8 mouse cellular contexts compared by ENCODE assay signal in the genomic region with DNA sequence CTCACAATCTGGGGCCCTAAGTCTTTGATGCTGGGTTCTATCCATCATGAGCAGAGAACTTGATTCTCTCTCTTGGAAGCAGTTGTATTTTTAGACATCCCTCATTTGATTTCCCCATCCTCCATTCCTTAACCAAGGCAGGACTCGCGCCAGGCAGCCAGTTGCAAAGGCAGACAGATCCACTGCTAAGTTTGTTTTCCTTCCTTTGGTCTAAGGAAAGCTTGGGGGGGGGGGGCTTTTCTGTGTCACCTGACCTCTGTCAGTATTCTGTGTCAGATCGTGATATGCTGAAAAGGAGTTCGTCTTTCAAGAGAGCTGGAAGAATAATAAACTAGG. TPM values are rescaled to one million over a fixed set of nuclear protein-coding genes. Genes with fewer than 3 reads are reported as not detected.
DNase-seq lines count a peak whose midpoint lies in the region; ATAC-seq and TF ChIP-seq lines count a peak whose summit lies in the region.

No protein-coding gene starts in this region.

- H3K4me2 ChIP-seq in lung, embryonic 14.5 days, result peak overlapping the region; percentile 84
- peak overlapping the region; percentile 92 for H3K4me2 ChIP-seq in intestine, embryonic 16.5 days (ENCODE audit: low read depth, low read length)

- intact Hi-C loops in gastrocnemius, adult 2 months (cut with DNase I), result no loop called here

- TF ChIP-seq POLR2A in small intestine, adult 2 months (IDR thresholded peaks at IDR 0.05; ENCODE audit: low read depth, low read length), result no peak

- no peak for ATAC-seq in lung, embryonic 14.5 days (ENCODE audit: insufficient read depth)
- no peak for ATAC-seq in intestine, embryonic 16.5 days
- ATAC-seq in megakaryocyte-erythroid progenitor cell, adult 5-6 weeks (replicated peaks; ENCODE audit: low FRiP score, low TSS enrichment, poor library complexity, severe bottlenecking), result no peak

- H3K4me3 ChIP-seq in gastrocnemius, adult 2 months, result peak overlapping the region; percentile 74
- peak overlapping the region; percentile 51 for H3K4me3 ChIP-seq in lung, embryonic 14.5 days (ENCODE audit: low read depth, low read length)
- H3K4me3 ChIP-seq in intestine, embryonic 16.5 days (ENCODE audit: low read length), result peak overlapping the region; percentile 59
- H3K4me3 ChIP-seq in small intestine, adult 2 months (ENCODE audit: low read depth, low read length), result peak overlapping the region; percentile 35; the same call in 1 of the 2 replicates

- DNase-seq in gastrocnemius, adult 2 months, result peak; percentile 49
- DNase-seq in gastrocnemius, postnatal 25 days, result no peak
- DNase-seq in lung, embryonic 14.5 days, result peak; percentile 17
- DNase-seq in lung, postnatal 14 days, result no peak
- DNase-seq in adrenal gland, adult 8-10 months, result no peak

- 10% methylated on average over 4 of the region's 4 CpGs for WGBS in lung, embryonic 14.5 days
- 27% methylated on average over 4 of the region's 4 CpGs for WGBS in intestine, embryonic 16.5 days
- WGBS in small intestine, adult 2 months, result 22% methylated on average over 4 of the region's 4 CpGs

- H3K9me3 ChIP-seq in lung, embryonic 14.5 days (ENCODE audit: low read depth, low read length), result no peaks in the 10 kb centered on the region
- no peaks in the 10 kb centered on the region for H3K9me3 ChIP-seq in intestine, embryonic 16.5 days (ENCODE audit: control insufficient read depth, low read length)

- no peaks in the 10 kb centered on the region for H3K36me3 ChIP-seq in lung, embryonic 14.5 days (ENCODE audit: insufficient read depth)
- H3K36me3 ChIP-seq in intestine, embryonic 16.5 days (ENCODE audit: control insufficient read depth, insufficient read depth, low read length), result no peaks in the 10 kb centered on the region
- H3K36me3 ChIP-seq in small intestine, adult 2 months (ENCODE audit: control insufficient read depth, insufficient read depth, low read length), result no peaks in the 10 kb centered on the region

- H3K4me1 ChIP-seq in lung, embryonic 14.5 days (ENCODE audit: insufficient read depth), result peaks cover 6% of the 10 kb centered on the region; the same call in 1 of the 2 replicates
- peaks cover 25% of the 10 kb centered on the region for H3K4me1 ChIP-seq in intestine, embryonic 16.5 days (ENCODE audit: control insufficient read depth, insufficient read depth, low read length)
- peaks cover 9% of the 10 kb centered on the region for H3K4me1 ChIP-seq in small intestine, adult 2 months (ENCODE audit: control insufficient read depth, insufficient read depth, insufficient read length, low read length)

- H3K27me3 ChIP-seq in lung, embryonic 14.5 days (ENCODE audit: insufficient read depth, low read length), result peaks cover 51% of the 10 kb centered on the region
- H3K27me3 ChIP-seq in intestine, embryonic 16.5 days (replicated peaks; ENCODE audit: control insufficient read depth, insufficient read depth, low read length), result peaks cover 35% of the 10 kb centered on the region
- H3K27me3 ChIP-seq in small intestine, adult 2 months (ENCODE audit: control insufficient read depth, insufficient read depth, low read length), result peaks cover 38% of the 10 kb centered on the region

- H3K27ac ChIP-seq in gastrocnemius, adult 2 months, result peak overlapping the region; percentile 53; the same call in 1 of the 2 replicates
- H3K27ac ChIP-seq in lung, embryonic 14.5 days (ENCODE audit: low read depth), result no peak overlapping the region
- H3K27ac ChIP-seq in intestine, embryonic 16.5 days (ENCODE audit: low read length), result no peak overlapping the region
- no peak overlapping the region for H3K27ac ChIP-seq in small intestine, adult 2 months (ENCODE audit: insufficient read depth, low read depth, low read length)

- peak overlapping the region; percentile 50 for H3K9ac ChIP-seq in lung, embryonic 14.5 days
- H3K9ac ChIP-seq in intestine, embryonic 16.5 days (ENCODE audit: low read depth, low read length), result no peak overlapping the region

- no peak for TF ChIP-seq CTCF in gastrocnemius, adult 2 months (IDR thresholded peaks at IDR 0.05)
- TF ChIP-seq CTCF in lung, embryonic 14.5 days (IDR thresholded peaks at IDR 0.05; ENCODE audit: low read depth), result no peak
- TF ChIP-seq CTCF in small intestine, adult 2 months (IDR thresholded peaks at IDR 0.05; ENCODE audit: extremely low read depth, insufficient read length, insufficient replicate concordance, low read depth, low read length), result no peak

RNA-seq across cellular contexts. Expression of gene Tmem200c, which starts 11.4 kb away (rescaled TPM):
- under 1 TPM; 0.17 to 0.31 TPM for total RNA-seq in gastrocnemius, adult 2 months (2021)
- total RNA-seq in gastrocnemius, postnatal 25 days (2021), result under 1 TPM; 0.19 to 0.28 TPM
- 0.41 and 0.54 TPM in 2 replicates for polyA plus RNA-seq in lung, embryonic 14.5 days (2014; fragmentation: Nextera tagmentation; extraction: Ambion mirVana)
- 0.10 and 0.16 TPM in 2 replicates for polyA plus RNA-seq in intestine, embryonic 16.5 days (2015; fragmentation: Nextera tagmentation; extraction: Ambion mirVana)
- polyA plus RNA-seq in small intestine, adult 2 months (2012; rRNA removed), result 0.34 and 0.48 TPM in 2 replicates
- 1 to 10 TPM in 3 of 4 experiments, under 1 TPM in 1; 0.91 to 3.2 (median 2.1) TPM for total RNA-seq in adrenal gland, adult 8-10 months (2022)
- not detected in 2 replicates for total RNA-seq in megakaryocyte-erythroid progenitor cell, adult 5-6 weeks (2014; fragmentation: Nextera tagmentation)
- total RNA-seq in megakaryocyte-erythroid progenitor cell, adult 5-6 weeks (2017), result not detected in 2 replicates

Comparison
In these comparisons a context has a peak if more than half of its experiments do, and no peak if none do; other contexts are left out.
1. DNase-seq: peak in gastrocnemius, adult 2 months (single experiment) and lung, embryonic 14.5 days (single experiment); none in gastrocnemius, postnatal 25 days (single experiment), lung, postnatal 14 days (single experiment) and adrenal gland, adult 8-10 months (single experiment).
2. Peak in every context shown above with its lines, with median percentiles within 50 percentile points of each other: H3K4me3 ChIP-seq.